Mouse (Mus musculus) midbrain, embryonic 11.5 days (tissue): ENCODE results near the gene Atxn1. TPM values are rescaled to one million over a fixed set of nuclear protein-coding genes. Genes with fewer than 3 reads are reported as not detected.

Experiments
- ATAC-seq: fragments of 200-750 bp; cut with Nextera tagmentation; 2 replicates; pipeline ENCODE4 v1.8.0; 2017; ENCODE audit warnings: moderate TSS enrichment, moderate library complexity; ENCODE audit not compliant: low FRiP score
- DNase-seq: peaks from one replicate; pipeline ENCODE4 v3.0.0; 2015; ENCODE audit warnings: low spot score; ENCODE audit errors: missing footprints
- H3K27ac ChIP-seq: fragments of 300-500 bp; sonication (generic); 2 replicates; pipeline ENCODE4 v1.5.1; 2014; ENCODE audit warnings: low read depth, low read length
- H3K27me3 ChIP-seq: fragments of 300-500 bp; sonication (generic); 2 replicates; pipeline ENCODE4 v1.6.1; 2014; ENCODE audit warnings: mild to moderate bottlenecking, low read length, moderate library complexity, mixed read lengths; ENCODE audit not compliant: control insufficient read depth, insufficient read depth
- H3K36me3 ChIP-seq: fragments of 300-500 bp; sonication (generic); 2 replicates; pipeline ENCODE4 v1.6.1; 2014; ENCODE audit warnings: mild to moderate bottlenecking, low read length, moderate library complexity, mixed read lengths; ENCODE audit not compliant: control insufficient read depth, insufficient read depth
- H3K4me1 ChIP-seq: fragments of 300-500 bp; sonication (generic); 2 replicates; pipeline ENCODE4 v1.6.1; 2014; ENCODE audit warnings: low read length; ENCODE audit not compliant: control insufficient read depth, insufficient read depth
- H3K4me2 ChIP-seq: fragments of 300-500 bp; sonication (generic); 2 replicates; pipeline ENCODE4 v1.6.1; 2014; ENCODE audit warnings: mild to moderate bottlenecking, moderate library complexity
- H3K4me3 ChIP-seq: fragments of 300-500 bp; sonication (generic); 2 replicates; pipeline ENCODE4 v1.5.1; 2014; ENCODE audit warnings: low read depth, low read length
- H3K9ac ChIP-seq: fragments of 300-500 bp; sonication (generic); 2 replicates; pipeline ENCODE4 v1.6.1; 2014; ENCODE audit warnings: low read length
- H3K9me3 ChIP-seq: fragments of 300-500 bp; sonication (generic); 2 replicates; pipeline ENCODE4 v1.6.1; 2016; ENCODE audit warnings: low read length; ENCODE audit not compliant: control insufficient read depth
- WGBS: fragments of 180-500 bp; shearing (Covaris S2); extraction: QIAGEN DNeasy Blood & Tissue Kit; methylation state at CpG from one replicate; pipeline ENCODE4 v1.1.7; 2014; 5-methylcytosine and 5-hydroxymethylcytosine counted together
- polyA plus RNA-seq: library from polyadenylated mRNA; unstranded; fragments of >200 nt; fragmentation: Nextera tagmentation; extraction: Ambion mirVana; gene quantifications from 2 replicates; pipeline ENCODE4 v1.2.1, GENCODE M21; 2014

Atxn1 gene
- polyA plus RNA-seq, 1 experiment from 2014 or later = 1.7 TPM

GRCm38 (mm10) chr13:45900776-45901175 lies 64.0 kb downstream of the Atxn1 start:
- Histone ChIP-seq H3K36me3 (no peaks in the 10 kb centered on the region), H3K4me1 (0 out of 2 replicates have a peak, but pooled peaks cover 2% of the 10 kb centered on the region)

GRCm38 (mm10) chr13:45897571-45897970 lies 67.2 kb downstream of the Atxn1 start:
- no peak overlapping the region for H3K4me2 ChIP-seq
- H3K4me1 ChIP-seq = peaks cover 2% of the 10 kb centered on the region
- H3K27ac ChIP-seq = no peak overlapping the region
- H3K36me3 ChIP-seq = no peaks in the 10 kb centered on the region
- WGBS = 87% methylated on average over 2 of the region's 2 CpGs
- no peaks in the 10 kb centered on the region for H3K9me3 ChIP-seq
- H3K4me3 ChIP-seq = no peak overlapping the region
- DNase-seq = no peak
- H3K9ac ChIP-seq = no peak overlapping the region
- no peaks in the 10 kb centered on the region for H3K27me3 ChIP-seq
- no peak for ATAC-seq

More at GRCm38 (mm10) chr13:45900776-45901175, 64.0 kb downstream of the Atxn1 start:
- H3K9me3 ChIP-seq = no peaks in the 10 kb centered on the region
- DNase-seq = no peak
- H3K27me3 ChIP-seq = no peaks in the 10 kb centered on the region
- H3K27ac ChIP-seq = no peak overlapping the region
- ATAC-seq = no peak
- no peak overlapping the region for H3K4me2 ChIP-seq
- no peak overlapping the region for H3K9ac ChIP-seq
- 88% methylated on average over 8 of the region's 8 CpGs for WGBS
- no peak overlapping the region for H3K4me3 ChIP-seq

GRCm38 (mm10) chr13:45894760-45895159 lies 70.0 kb downstream of the Atxn1 start:
- H3K27me3 ChIP-seq = no peaks in the 10 kb centered on the region
- peaks cover 2% of the 10 kb centered on the region for H3K4me1 ChIP-seq
- H3K9me3 ChIP-seq = no peaks in the 10 kb centered on the region
- H3K4me3 ChIP-seq = no peak overlapping the region
- no peak overlapping the region for H3K4me2 ChIP-seq
- no peak overlapping the region for H3K9ac ChIP-seq
- no peaks in the 10 kb centered on the region for H3K36me3 ChIP-seq
- H3K27ac ChIP-seq = no peak overlapping the region
- ATAC-seq (no peak), DNase-seq (no peak)
- 75% methylated on average over 10 of the region's 10 CpGs for WGBS

- H3K9ac ChIP-seq = no peak overlapping the region
- H3K27me3 ChIP-seq = no peaks in the 10 kb centered on the region
- H3K36me3 ChIP-seq = no peaks in the 10 kb centered on the region
- H3K9me3 ChIP-seq = no peaks in the 10 kb centered on the region
- no peak overlapping the region for H3K4me2 ChIP-seq
- no peak overlapping the region for H3K4me3 ChIP-seq
- no peak for DNase-seq
- no peak for ATAC-seq
- no peak overlapping the region for H3K27ac ChIP-seq
- peaks cover 2% of the 10 kb centered on the region for H3K4me1 ChIP-seq
- WGBS = 85% methylated on average over 6 of the region's 6 CpGs
Measured at GRCm38 (mm10) chr13:45894234-45894633, 70.6 kb downstream of the Atxn1 start.

GRCm38 (mm10) chr13:45891073-45891472 lies 73.7 kb downstream of the Atxn1 start:
- Histone ChIP-seq H3K9ac (no peak overlapping the region), H3K27ac (no peak overlapping the region), H3K4me3 (no peak overlapping the region), H3K27me3 (no peaks in the 10 kb centered on the region), H3K4me2 (no peak overlapping the region), H3K4me1 (peaks cover 2% of the 10 kb centered on the region), H3K9me3 (no peaks in the 10 kb centered on the region), H3K36me3 (no peaks in the 10 kb centered on the region)
- ATAC-seq (no peak), DNase-seq (no peak)
- WGBS = 83% methylated on average over 2 of the region's 2 CpGs

- 82% methylated on average over 9 of the region's 9 CpGs for WGBS
Measured at GRCm38 (mm10) chr13:45888953-45889749, 75.7 kb downstream of the Atxn1 start.

GRCm38 (mm10) chr13:45884878-45885277 lies 79.9 kb downstream of the Atxn1 start:
- no peak overlapping the region for H3K9ac ChIP-seq
- H3K27me3 ChIP-seq = peaks cover 2% of the 10 kb centered on the region; the same call in 1 of the 2 replicates
- H3K4me1 ChIP-seq = peaks cover 12% of the 10 kb centered on the region; the same call in 1 of the 2 replicates
- ATAC-seq = no peak
- H3K4me2 ChIP-seq = no peak overlapping the region
- H3K4me3 ChIP-seq = no peak overlapping the region
- H3K36me3 ChIP-seq = no peaks in the 10 kb centered on the region
- 93% methylated on average over 7 of the region's 7 CpGs for WGBS
- H3K27ac ChIP-seq = no peak overlapping the region
- DNase-seq = no peak
- no peaks in the 10 kb centered on the region for H3K9me3 ChIP-seq

More at GRCm38 (mm10) chr13:45888953-45889749, 75.7 kb downstream of the Atxn1 start:
- H3K4me2 ChIP-seq = no peak overlapping the region
- no peaks in the 10 kb centered on the region for H3K36me3 ChIP-seq
- no peak for ATAC-seq
- no peaks in the 10 kb centered on the region for H3K4me1 ChIP-seq
- H3K27ac ChIP-seq = no peak overlapping the region
- DNase-seq = no peak
- H3K27me3 ChIP-seq = no peaks in the 10 kb centered on the region
- H3K9ac ChIP-seq = no peak overlapping the region
- no peak overlapping the region for H3K4me3 ChIP-seq
- H3K9me3 ChIP-seq = no peaks in the 10 kb centered on the region

GRCm38 (mm10) chr13:45883791-45884238 lies 81.0 kb downstream of the Atxn1 start:
- no peak overlapping the region for H3K4me3 ChIP-seq
- no peak overlapping the region for H3K9ac ChIP-seq
- WGBS = 83% methylated on average over 10 of the region's 10 CpGs
- no peak for DNase-seq
- no peak overlapping the region for H3K4me2 ChIP-seq
- H3K36me3 ChIP-seq = no peaks in the 10 kb centered on the region
- H3K9me3 ChIP-seq = no peaks in the 10 kb centered on the region
- H3K4me1 ChIP-seq = peaks cover 15% of the 10 kb centered on the region
- H3K27me3 ChIP-seq = peaks cover 2% of the 10 kb centered on the region; the same call in 1 of the 2 replicates
- no peak for ATAC-seq
- H3K27ac ChIP-seq = no peak overlapping the region

- H3K27ac ChIP-seq = no peak overlapping the region
- no peaks in the 10 kb centered on the region for H3K9me3 ChIP-seq
- DNase-seq (no peak), ATAC-seq (no peak)
- H3K4me2 ChIP-seq = no peak overlapping the region
- H3K4me3 ChIP-seq = no peak overlapping the region
- H3K27me3 ChIP-seq = peaks cover 2% of the 10 kb centered on the region; the same call in 1 of the 2 replicates
- 46% methylated on average over 3 of the region's 3 CpGs for WGBS
- H3K4me1 ChIP-seq = peaks cover 15% of the 10 kb centered on the region
- H3K9ac ChIP-seq = no peak overlapping the region
- H3K36me3 ChIP-seq = no peaks in the 10 kb centered on the region
Measured at GRCm38 (mm10) chr13:45882976-45883440, 81.8 kb downstream of the Atxn1 start.
